Mouse (Mus musculus): ENCODE data around the gene Nup214.

Gene Nup214

DNA sequence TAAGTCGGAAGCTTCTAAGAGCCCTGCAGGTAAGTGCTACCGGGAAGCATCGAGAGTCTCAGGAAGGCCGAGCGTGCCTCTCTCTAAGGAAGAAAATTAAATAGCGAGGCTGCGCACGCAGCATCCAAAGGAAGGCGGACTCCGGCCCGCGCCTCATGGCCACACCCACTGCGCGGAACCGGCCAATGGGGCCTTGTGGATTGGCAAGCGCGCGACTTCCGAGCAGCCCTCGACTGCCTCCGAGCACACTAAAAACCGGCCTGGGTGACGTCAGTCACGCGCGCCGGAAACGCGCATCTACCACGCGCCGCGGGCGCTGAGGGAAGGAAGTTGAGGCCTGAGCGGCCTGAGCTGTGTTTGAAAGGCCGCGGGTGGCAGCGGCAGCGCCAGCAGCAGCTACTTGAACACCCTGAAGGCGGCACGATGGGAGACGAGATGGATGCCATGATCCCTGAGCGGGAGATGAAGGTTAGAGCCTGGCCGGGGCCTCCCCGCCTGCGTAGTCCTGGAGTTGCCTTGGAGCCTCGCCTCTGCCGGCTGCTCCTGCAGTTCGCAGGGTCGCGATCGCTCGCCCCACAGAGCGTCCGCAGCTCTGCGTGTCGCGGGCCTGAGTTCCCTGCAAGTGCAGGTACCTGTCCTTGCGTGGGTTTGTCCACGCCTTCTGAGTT lies at the start of gene Nup214:
Nup214 (plus strand) TSS at position 296 of the 668 bp plus-strand sequence.
- in situ Hi-C loops (cut with MboI, MseI) = no loop called here

DNA sequence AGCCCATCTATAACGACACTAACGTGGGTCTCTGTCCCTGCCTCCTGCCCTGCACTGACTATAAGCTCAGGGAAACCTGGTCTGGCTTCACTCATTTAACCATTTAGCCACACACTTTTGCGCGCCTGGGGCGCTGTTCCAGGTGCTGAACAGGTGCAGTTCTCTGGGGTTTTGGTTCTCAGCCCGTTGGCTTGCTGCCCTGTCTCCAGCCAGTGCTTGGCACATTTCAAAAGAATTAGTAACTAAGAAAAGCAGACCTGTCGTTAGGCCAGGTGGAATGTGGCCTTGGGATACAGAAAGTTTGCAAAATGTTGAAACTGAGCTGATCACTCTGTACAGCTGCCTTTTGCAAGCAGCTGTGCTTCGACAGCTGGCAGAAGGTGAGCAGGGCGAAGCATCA lies 49.4 kb upstream of the Nup214 start:
- in situ Hi-C loops (cut with MboI, MseI) = loop anchor here (5.0 kb wide), 1 partner anchor 108 kb away; no protein-coding TSS in a partner anchor

DNA sequence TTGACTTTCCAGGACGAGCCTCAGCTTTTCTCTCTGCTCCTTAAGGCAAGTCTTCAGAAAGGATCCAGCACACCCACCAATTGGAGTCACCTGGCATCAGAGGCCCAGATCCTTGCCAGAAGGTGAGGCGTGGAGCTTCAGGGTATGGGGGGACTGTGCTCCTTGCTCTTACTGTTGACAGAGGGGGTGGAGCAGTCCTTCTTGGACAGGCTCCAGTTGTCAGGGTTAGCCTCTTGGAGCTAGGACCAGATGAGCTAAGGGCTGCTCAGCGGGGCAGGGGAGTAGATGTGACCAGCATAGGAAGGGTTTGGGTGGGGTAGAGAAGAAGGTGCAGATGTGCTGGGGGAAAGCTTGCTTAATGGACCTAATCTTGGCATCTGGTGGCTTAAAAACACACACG lies 48.3 kb upstream of the Nup214 start:
- in situ Hi-C loops (cut with MboI, MseI) = no loop called here

DNA sequence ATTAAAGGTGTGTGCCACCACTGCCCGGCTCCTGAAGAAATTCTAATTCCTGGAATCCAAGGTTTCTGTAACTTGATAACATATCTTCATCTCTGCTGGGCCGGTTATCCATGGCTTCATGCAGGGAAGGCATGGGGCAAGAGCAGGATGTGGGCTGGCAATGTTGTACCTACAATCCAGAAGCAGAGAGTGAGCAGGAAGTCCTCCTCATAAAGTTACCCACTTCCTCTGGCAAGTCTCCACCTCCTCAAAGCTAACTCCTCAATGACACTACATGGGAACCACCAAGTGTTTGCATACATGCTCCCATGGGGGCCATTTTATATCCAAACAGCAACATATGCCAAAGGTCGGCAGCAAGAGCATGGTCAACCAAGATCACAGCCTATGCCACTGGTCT lies 44.6 kb upstream of the Nup214 start:
- in situ Hi-C loops (cut with MboI, MseI) = no loop called here

DNA sequence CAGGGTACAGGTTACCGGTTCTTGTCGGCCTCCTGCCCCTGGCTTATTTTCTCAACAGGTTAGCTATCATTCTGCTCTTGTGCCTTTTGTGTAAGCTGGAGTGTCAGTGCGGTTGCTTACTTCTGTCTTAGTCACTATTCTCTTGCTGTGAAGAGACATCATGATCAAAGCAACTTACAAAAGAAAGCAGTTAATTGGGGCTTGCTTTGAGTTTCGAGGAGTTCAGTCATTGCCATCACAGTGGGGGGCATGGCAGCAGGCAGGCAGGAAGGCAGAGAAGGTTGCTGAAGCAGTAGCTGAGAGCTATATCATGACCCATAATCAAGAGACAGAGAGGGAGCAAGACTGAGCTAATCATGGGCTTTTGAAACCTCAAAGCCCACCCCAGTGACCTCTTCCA lies 39.7 kb upstream of the Nup214 start:
- in situ Hi-C loops (cut with MboI, MseI) = no loop called here

DNA sequence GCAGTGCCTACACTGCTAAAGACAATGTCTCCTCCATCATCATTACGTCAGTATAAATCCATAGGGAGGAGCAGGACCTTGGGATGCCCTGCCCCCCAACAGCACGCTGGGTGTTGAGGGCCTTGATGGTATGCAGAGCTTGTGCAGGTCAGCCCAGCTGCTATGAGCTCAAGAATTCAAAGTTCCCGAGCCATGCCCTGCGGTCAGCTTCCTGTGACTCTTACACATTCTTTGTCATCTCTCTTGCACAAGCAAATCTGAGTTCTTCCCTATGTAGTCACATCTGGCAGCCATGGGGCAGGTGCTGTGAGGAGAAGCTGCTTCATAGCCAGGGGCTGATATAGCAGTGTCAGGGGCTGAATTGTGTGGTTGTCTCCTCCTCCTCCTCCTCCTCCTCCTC lies 39.2 kb upstream of the Nup214 start:
- in situ Hi-C loops (cut with MboI, MseI) = no loop called here

DNA sequence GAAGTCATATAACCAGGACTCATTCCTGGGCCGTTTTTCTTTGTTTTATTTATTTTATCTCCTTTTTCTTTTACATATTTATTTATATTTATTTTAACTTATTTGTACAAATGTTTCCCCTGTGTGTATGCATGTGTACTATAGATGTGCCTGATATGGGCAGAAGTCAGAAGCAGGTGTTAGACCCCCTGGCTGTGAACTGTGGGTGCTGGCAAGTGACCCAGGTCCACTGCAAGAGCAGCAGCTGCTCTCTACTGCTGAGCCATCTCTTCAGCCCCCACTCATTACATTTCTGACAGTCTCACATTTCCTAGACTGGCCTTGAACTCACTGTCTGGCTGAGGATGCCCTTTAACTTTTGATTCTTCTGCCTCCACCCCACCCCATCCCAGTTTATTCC lies 35.9 kb upstream of the Nup214 start:
- in situ Hi-C loops (cut with MboI, MseI) = no loop called here

DNA sequence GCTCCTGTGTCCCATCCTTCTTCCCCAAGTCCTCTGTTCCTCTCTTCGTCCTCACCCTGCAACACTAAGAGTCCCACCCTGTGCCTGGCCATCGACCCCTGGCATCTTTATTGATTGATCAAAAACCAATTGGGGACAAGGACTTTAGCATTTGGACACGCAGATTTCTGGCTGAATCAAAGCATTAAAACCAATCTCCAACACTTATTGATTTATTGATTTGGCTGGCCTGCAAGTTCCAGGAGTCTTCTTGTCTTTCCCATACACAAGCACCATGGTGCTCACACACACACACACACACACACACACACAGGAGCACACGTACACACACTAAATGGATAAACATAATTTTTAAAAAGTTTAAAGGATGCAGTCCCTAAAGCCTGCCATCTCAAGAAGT lies 31.2 kb upstream of the Nup214 start:
- in situ Hi-C loops (cut with MboI, MseI) = no loop called here

DNA sequence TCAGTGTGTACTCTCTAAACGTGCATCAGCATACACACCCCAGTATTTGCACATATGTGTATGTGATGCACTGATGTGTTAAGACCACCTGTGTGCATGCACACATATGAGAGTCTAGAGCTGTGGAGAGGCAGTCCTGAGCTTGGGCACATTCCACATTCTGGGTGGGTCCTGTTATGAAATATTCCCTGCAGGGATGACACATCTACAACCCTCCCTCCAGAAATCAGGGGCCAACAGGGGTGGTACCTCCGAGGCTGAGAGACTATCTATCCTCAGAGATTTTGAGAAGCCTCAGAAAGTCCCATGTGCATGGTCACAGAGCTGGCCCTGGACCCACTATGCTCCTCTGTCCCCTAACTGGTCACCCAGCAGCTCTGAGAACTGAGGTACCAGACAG lies 28.7 kb upstream of the Nup214 start:
- in situ Hi-C loops (cut with MboI, MseI) = no loop called here

DNA sequence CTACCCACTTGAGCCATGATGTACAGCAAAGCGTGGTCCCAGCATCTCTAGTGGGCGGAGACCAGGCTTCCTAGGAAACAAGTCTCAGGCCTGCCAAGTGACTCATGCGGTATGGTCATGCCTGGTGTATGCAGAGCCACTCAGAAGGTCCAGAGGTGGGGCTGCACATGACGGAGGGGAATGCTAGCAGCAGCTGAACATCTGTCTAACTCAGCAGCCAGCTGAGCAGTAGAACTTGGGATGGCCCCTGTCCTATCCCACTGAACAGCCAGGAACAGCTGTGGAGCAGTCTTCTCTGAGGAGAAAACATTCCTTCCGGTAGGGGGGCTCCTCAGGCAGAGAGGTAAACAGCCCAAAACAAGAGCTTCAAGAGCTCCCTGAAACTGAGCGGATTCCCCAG lies 25.8 kb upstream of the Nup214 start:
- in situ Hi-C loops (cut with MboI, MseI) = no loop called here

DNA sequence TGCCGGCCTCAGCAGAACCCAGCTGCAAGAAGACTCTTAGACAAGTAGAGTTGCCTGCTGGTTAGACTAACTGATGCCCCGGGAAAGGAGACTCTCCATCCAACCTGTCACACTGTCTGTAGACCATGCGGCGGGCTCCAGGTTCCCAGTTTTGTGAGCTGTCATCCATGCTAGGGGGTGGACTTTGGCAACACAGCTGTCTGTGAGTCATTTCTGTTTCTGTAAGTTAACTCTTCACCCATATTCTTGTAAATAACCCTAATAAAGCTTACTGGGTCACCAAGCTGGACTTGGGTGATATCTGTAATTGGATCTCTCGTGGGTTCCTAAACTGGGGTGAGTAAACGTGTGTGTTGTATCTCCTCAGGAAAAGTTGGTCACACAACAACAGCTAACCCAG lies 25.4 kb upstream of the Nup214 start:
- in situ Hi-C loops (cut with MboI, MseI) = no loop called here

DNA sequence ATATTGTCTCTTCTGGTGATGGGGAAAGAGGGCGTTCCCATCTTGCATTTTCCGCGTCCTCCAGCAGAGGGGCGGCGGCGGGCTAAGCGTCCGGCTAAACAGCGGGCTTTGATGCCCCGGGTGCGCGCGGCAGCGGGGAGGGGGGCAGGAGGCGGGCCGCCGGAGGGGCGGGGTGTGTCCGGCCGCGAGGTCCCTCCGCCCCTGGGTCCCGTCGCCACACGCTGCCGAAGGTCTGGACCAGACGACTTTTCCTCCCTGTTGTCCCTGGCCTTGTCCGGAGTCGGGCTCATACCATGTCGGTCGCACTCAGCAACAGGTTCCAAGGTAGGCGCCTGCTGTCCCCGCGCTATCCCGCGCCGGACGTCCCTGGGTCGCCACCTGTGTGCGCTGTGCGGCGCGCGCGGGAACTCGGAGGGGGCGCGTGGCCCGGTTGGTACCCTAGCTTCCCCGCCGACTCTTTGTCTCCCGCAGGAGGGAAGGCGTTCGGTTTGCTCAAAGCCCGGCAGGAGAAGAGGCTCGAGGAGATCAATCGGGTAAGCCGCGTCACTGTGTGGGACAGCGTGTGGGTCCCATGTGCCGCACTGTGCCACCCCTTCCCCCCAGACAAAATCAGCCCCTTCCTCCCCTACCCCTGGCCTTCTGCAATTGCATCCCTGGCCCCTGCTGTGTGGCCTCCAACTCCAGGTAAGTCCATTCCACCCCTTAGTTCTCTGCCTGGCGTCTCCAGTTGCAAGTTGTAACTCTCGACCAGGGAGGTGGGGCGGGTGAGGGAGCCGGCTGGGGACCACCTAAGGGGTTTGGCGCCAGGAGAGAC lies 24.0 kb upstream of the Nup214 start, which contains the start of gene Aif1l:
Aif1l (plus strand) TSS at position 82 of the 814 bp plus-strand sequence.
- in situ Hi-C loops (cut with MboI, MseI) = no loop called here

DNA sequence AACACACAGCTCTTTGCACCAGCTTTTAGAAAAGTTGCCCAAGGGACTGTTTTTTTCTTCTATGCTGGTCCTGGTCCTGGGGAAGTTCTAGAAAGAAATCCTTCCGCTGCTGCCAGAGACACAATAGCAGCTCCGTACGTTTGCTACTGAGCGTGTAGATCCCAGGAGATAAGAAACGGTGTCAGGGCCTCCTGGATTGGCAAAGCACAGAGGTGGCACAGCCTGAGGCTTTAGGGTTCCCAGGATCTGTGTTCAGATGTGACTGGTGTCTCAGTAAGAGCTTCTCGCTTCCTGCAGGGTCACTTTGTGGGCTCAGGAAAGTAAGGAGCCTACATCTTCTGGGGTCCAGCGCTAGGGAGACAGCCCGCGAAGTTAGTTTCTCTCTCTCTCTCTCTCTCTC lies 23.3 kb upstream of the Nup214 start:
- in situ Hi-C loops (cut with MboI, MseI) = no loop called here

DNA sequence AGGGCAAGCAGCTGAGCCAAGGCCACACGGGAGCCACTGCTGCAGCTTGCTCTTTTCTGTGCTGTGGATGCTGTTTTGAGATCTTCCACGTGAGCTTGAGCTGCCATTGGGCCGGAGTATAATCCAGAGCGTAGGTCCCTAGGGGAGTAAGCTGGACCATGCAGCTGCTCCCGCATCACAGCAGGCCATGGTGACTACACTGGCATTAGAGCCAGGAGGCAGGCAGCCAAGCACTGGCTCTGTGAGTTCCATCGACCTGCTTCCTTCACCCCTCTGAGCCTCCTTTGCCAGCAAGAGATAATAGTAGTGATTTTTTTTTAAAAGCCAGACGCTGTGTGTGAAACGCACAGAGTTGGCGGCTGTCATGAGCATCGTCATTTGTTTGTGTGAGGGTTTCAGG lies 22.0 kb upstream of the Nup214 start:
- in situ Hi-C loops (cut with MboI, MseI) = no loop called here

DNA sequence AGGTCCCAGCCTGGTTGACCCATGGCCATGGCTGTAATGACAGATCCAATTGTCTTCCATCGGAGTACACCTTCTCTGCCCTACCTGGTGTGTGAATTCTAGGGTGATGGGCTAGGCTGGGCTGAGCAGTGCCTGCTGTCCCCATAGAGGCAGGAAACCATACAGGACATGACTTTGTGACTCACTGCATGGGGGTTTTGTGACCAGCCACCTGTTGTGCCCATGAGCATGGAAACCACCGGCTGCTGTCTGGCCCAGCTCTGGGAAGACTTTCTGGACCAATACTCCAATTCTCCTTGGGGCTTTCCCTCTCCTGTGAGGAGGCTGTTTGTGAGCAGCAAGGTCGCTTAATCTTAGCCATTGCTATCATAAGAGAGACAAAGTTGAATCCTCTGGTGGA lies 21.5 kb upstream of the Nup214 start:
- in situ Hi-C loops (cut with MboI, MseI) = no loop called here

DNA sequence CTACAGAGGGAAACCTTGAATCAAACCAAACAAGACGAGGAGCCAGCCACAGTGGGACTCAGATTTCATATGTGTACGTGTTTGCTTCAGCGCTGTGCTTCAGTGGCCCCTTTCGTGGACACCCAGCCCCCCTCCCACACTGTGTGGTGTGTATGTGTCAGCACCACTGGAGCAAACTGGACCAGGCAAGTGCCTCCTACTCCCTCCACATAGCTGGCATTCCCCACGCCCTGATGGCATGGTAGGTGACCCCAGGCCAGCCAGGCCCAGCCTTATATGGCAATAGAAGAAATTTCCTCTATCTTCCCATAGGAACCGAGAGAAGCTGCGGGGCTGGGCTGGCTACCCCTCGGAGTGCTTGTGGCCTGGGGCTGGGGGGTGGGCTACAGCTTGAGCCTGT lies 20.5 kb upstream of the Nup214 start:
- in situ Hi-C loops (cut with MboI, MseI) = no loop called here

DNA sequence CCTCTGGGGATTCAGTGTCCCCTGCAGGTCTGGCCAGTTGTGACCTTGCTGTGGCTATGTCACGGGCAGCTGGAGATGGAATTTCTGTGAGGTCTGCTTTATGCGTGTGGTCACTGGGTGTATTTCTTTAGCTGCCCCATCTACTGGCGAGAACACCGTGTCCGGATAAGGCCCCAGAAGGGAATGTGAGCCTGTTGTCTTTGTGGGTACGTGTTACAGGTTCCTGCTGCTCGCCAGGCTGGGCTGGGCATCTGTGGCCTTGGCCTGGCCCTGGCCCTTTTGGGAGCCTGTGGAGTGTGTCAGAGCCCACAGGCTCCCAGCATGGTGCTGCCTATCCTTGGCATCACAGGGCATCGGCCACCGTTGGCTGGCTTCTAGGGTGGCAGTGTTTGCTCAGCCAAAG lies 19.5 kb upstream of the Nup214 start:
- in situ Hi-C loops (cut with MboI, MseI) = no loop called here

DNA sequence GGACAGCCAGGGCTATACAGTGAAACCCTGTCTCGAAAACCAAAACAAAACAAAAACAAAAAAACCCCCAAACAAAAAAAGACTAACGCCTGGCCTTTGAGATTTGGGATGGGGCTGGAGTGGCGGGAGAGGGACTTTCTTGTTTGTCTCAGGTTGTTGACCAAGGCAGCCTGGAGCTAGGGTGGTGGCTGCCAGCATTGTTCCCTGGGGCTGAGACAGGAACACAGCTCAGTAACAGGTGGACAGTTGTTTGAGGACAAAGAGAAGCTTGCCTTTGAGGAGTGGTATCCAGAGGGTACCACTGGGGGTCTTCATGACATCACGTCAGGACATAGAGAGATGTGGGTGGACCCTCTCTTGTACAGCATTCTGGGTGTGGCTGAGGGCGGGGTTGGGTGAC lies 18.6 kb upstream of the Nup214 start:
- in situ Hi-C loops (cut with MboI, MseI) = no loop called here

DNA sequence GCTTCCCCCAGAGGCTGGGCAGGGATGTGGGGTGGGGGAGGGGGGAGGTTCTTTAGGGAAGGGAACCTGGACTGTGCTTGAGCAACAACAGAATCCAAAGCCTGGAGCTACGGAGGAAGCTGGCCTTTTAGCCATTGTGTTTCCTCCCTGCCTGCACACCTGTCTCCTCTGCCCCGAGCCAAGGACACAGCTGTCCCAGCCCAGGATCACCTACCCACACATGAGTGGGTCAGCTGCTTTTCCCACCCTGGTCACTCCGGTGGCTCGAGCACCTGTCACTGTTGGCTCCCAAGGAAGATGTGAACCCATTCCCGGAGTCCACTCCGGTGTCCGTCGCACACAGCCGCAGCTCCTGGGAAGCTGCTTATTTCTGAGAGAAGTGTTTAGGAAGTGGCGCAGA lies 17.0 kb upstream of the Nup214 start:
- in situ Hi-C loops (cut with MboI, MseI) = no loop called here

DNA sequence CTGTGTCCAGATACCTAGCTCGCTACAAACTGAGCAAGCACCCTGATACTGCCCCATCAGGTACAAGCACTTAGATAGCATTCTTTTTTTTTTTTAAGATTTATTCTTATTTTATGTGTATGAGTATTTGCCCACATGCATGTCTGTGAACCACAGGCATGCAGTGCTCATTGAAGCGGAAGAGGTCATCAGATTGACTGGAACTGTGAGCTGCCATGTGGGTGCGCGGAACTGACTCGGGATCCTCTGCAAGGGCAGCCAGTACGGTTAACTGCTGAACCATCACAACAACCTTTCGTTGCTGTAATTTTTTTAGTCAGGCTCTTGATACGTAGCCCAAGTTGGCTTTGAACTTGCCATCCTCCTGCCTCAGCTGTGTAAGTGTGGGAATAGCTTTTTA lies 13.2 kb upstream of the Nup214 start:
- in situ Hi-C loops (cut with MboI, MseI) = no loop called here

DNA sequence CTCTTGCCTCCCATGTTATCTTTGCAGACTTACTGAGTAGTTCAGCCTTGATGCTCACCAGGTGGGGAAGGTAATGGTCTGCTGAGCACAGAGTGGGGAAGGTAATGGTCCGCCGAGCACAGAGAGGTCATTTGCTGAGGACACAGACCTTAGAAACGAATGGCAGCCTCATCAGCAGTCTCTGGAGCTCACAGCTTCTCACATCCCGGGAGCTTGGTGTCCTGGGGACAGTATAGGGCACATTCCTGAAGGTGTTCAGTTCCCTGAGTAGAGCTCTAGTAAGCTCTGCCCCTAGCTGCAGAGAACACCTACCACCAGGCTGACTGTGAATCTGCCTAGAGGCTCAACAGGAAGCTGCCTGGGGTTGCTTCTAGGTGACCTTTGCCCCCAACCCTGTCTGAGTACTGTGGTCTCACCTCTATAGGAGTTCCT lies 12.4 kb upstream of the Nup214 start:
- in situ Hi-C loops (cut with MboI, MseI) = no loop called here

DNA sequence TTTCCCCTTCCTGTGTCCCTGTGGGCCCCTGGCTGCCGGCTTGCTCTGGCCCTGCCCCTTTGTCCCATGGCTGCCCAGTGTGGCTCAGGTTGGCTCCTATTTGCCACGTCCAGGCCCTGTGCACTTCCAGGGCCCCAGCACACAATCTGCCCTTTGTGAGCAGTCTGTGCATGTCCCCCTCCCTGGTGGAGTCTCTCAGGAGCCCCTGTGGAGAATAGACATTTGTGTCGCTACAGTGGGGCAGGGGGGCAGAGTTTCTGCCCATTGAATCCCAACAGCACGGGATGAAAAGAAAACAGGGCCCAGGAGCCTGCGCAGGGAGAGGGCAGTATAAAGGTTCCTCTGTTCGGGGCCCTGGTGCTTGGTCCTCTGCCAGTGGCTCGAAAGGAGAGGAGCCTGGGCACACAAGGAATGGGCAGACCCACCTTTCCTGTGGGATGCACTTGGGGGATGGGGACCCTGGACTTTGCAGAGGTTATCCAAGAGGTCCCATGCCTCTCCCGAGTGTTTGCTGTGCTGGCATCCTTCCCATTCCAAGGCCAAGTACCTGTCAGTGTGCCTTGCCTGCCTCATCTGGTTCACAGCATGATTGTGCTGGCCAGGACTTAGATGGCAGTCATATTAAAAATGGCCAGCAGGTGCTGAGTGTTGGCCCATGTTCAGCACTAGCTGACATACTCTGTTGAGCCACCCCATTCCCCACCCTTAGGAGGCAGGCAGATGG lies 11.6 kb upstream of the Nup214 start:
- in situ Hi-C loops (cut with MboI, MseI) = no loop called here

DNA sequence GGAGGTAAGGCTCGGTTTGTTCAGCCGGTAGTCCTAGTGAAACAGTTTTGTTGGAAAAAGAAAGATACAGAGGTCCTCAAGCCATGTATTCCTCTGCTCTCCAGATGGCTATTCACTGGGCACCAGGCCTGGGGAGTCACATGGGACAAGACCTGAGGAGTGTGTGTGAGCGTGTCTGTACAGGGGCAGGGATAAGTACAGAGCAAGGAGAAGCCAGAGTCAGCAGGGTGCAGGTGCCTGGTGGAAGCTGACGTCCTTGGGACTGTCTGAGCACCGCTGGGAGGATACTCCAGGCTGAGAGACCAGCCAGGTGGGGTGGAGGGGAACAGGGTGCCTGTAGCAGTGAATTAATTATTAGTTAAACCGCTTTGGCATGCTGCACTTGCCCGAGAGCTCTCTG lies 10.7 kb upstream of the Nup214 start:
- in situ Hi-C loops (cut with MboI, MseI) = no loop called here

Measured in T-helper 1 cell (primary cell).